Mouse (Mus musculus) erythroblast, adult 5-6 weeks (primary cell): ENCODE data around the gene 1700012B07Rik. TPM values are rescaled to one million over a fixed set of nuclear protein-coding genes. Genes with fewer than 3 reads are reported as not detected.

Experiments used
- ATAC-seq: replicated peaks from 2 replicates; pipeline ENCODE4 v1.8.0; 2016; ENCODE audit warnings: moderate number of reproducible peaks, mild to moderate bottlenecking, moderate TSS enrichment, inconsistent platforms; ENCODE audit not compliant: poor library complexity, low FRiP score, severe bottlenecking
- total RNA-seq, 2 experiments: library from RNA; stranded (forward) in 1 of 2; stranded (reverse) in 1 of 2; fragments of 150-400 nt in 1 of 2; fragments of 200-764, 138-1000 nt in 1 of 2; gene quantifications; 2 replicates each; pipeline versions ENCODE4 v1.2.3 to v1.2.4; 2015 to 2017; ENCODE audit warnings: low replicate concordance in 2 of 2

Gene 1700012B07Rik
- total RNA-seq, 2 experiments from 2014 or later: not detected

DNA sequence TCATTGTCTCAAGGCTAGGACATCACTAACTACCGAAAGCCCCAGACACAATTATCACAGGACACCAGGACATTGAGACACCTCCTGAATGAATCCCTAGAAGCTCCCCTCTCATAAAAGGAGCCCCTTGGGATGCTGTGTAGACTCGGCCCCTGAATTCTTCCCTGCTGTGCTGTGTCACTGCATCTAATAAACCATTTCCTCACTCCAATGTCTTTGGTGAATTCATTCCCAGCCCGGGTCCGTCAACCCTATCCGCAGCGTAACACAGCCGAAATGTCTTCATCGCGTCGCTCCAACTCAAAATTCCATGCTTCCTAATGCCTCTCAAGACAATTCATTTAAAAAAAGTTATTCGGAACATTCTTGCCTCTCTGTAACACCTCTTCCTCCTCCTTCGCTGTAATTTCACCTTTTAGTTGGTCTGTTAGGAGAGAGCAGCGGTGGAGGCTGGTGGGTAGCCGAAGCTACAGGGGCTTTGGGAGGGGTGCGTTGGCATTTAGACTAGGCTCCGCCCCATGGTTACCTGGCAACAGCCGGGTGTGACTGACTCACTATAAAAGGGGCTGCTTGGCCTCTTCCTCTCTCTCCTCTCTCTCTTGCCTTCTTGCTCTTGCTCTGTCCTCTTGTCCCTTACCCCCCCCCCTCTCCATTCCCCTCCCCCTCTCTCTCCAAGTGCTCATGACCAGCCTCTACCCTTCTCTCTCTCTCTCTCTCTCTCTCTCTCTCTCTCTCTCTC lies 25.6 kb upstream of the 1700012B07Rik start:
- ATAC-seq: no peak

GRCm38 (mm10) chr11:109851996-109852395 lies 24.1 kb upstream of the 1700012B07Rik start:
- no peak for ATAC-seq

DNA sequence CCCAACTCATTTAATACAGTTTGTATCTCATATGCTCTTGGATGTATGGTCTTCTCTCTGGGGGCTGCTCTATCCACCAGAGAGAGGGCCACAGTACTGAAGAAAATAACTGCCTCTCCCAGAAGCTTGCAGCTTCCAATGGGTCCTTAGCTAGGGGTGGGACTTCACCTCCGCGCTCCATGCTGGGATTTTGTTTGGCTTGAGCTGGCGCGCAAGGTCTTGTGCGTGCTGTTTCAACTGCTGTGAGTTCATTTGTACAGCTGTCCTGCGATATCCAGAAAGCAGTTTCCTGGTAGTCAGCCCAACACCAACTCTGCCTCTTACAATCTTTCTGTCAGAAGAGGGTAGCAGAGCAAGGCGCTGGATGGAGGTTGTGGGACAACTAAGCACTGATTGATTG lies 18.5 kb upstream of the 1700012B07Rik start:
- no peak for ATAC-seq

DNA sequence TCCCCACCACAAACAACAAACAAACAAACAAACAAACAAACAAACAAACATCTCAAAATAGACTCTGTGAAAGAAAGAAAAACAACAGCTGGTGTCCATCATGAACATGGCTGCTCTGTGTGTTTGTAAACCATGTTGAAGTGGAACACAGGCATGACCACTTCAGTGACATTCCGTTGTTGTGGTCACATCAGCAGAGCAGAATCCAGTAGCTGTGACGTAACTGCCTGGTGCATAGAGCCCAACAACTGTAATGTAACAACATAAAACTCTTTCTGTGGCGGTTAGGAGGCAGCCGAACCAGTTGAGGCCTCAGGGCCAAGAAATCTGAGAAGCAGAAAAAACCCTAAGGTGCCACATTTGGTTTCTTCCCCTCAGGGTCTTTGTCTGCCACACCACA lies 17.8 kb upstream of the 1700012B07Rik start:
- ATAC-seq: no peak

DNA sequence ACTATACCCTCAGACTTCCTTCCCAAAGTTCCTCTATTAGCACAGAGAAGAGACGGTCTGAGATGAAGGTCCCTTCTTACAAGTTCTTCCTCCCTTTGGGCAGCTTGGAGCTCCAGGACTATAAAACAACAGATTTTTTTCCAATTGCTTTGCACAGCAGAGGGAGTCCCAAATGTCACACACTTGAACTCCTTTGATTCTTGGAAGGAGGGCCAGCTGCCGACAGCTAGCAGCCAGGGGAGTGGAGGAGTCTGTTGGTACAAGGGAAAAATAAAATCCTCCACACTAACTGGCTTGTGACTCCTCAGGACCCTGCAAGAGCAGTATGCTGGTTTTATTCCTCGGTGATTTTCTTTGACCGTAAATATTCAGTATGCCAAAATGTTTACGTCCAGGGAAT lies 16.6 kb upstream of the 1700012B07Rik start:
- ATAC-seq: no peak

GRCm38 (mm10) chr11:109830368-109830767 lies 2.5 kb upstream of the 1700012B07Rik start:
- no peak for ATAC-seq

DNA sequence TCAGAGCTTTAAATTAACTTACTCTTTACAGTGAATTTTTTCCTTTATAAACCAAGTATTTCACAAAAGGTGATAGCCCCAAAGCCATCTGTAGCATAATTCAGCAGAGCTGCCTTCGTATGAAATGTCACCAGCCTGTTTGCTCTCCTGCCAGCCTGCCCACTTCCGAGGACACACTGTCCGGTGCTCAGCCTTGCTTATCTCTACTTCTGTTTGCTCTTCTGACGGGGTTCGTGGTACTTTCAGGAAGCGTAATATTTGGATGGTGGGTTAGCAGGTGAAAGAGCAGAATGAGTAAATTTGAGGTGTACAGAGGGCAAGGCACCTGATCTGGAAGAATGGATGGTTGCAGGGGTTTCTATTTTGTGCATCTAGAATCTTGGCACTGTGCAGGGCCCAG lies 5.6 kb downstream of the 1700012B07Rik start:
- ATAC-seq: no peak

GRCm38 (mm10) chr11:109817405-109817804 lies 10.4 kb downstream of the 1700012B07Rik start:
- no peak for ATAC-seq

- ATAC-seq: no peak
Measured at GRCm38 (mm10) chr11:109816911-109817310, 10.9 kb downstream of the 1700012B07Rik start.

- ATAC-seq: no peak
Measured at GRCm38 (mm10) chr11:109811721-109812120, 16.1 kb downstream of the 1700012B07Rik start.

DNA sequence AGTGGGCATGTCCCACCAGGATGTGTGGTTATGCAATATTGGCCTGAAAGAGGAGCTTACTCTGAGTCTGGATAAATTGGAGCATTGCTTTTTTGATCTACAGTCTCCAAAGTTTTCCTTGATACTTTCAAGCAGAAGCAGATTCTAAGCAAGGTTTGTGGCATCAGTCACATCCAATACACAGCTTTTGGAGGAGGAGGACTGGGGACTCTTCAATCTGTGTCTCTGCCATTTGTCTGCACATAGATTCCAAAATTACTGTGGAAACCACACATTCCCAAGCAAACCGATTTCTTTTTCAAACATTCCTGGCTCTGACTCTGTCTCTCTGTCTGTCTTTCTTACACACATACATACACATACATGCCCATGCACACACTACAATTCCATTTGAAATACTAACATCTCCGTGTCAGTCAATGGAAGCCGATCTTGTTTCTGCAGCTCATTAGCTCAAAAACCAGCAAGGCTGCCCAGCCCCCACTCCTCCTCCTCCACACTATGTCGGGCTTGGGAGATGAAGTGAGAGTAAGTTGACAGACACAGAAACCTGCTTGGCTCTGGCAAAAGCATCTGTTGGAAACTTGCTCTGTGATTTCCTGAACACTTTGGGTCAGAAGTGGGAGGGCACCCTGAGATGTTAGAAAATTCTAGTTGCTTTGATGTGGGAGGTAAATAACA lies 18.5 kb downstream of the 1700012B07Rik start:
- ATAC-seq: no peak

- ATAC-seq: no peak
Measured at GRCm38 (mm10) chr11:109801515-109801914, 26.3 kb downstream of the 1700012B07Rik start.

DNA sequence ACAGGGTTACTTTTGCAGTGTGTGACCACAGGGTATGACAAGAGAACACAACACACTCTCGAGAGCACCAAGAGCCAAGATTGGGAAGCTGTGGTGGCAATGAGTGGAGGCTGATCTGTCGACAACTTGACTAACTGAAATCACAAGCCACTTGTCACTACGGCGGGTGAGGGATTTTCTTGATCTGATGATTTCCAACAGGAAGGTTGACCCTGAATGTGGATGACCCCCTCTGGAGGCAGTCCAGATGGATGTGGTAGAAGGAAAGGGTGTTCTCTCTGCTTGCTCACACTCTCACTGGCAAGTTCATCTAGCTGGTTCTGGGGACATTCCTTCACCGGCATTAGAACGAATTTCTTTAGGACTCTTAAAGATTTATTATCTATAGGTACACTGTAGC lies 30.3 kb downstream of the 1700012B07Rik start:
- ATAC-seq: no peak

DNA sequence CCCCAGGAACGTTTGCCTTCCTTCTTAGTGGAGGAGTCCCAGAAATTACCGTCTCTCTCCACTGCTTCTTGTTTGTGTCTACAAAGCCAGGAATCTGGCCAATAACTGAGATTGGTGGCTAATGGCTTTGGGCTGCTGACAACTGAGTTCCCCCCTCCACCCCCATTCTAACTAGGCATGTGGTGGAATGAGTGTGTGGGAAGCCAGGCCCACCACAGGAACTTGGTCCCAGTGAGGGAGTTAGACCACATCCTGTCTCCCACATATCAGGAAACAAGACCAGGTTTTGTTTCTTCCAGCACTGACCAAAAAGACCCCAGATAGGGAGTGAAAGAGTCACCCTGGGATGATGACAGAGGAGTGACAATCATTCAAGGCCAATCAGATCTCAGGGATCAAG lies 32.3 kb downstream of the 1700012B07Rik start:
- no peak for ATAC-seq

DNA sequence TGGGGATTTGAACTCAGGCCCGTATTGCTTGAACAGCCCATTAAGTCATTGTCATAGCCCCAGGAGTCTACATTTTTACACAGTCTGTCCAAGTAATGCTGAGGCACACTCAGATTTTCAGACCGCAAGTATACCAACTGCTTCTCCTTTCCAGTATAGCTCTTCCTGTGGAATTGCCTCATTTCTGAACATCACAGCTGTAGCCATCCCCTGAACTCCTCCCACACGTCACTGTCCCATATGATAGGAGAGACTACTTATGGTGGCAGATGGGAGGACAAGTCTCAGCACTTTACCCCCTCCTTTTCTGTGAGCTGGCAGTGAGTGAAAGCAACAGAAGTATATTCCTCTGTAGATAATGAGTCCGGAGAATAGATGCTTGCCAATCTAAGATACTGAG lies 34.3 kb downstream of the 1700012B07Rik start:
- ATAC-seq: no peak

GRCm38 (mm10) chr11:109792401-109792997 lies 35.3 kb downstream of the 1700012B07Rik start:
- ATAC-seq: no peak

DNA sequence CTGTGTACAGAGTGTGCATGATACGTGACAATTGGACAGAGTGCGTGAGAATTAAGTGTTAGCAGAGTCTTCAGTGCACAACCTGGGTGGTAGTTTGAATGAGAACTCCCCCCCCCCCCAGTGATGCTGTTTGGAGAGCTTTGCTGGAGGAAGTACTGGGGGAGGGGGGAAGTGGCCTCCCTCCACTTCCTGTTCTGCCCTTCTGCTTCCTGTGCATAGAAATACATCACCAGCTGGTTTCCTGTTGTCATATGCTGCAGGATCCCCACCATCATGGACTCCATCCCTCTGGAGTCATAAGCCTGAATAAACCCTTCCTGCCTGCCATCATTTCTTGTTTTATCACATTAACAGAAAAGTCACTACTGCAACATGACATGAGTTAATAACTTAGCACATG lies 35.9 kb downstream of the 1700012B07Rik start:
- no peak for ATAC-seq

GRCm38 (mm10) chr11:109790221-109790620 lies 37.6 kb downstream of the 1700012B07Rik start:
- ATAC-seq: no peak

- no peak for ATAC-seq
Measured at GRCm38 (mm10) chr11:109785392-109785791, 42.5 kb downstream of the 1700012B07Rik start.

DNA sequence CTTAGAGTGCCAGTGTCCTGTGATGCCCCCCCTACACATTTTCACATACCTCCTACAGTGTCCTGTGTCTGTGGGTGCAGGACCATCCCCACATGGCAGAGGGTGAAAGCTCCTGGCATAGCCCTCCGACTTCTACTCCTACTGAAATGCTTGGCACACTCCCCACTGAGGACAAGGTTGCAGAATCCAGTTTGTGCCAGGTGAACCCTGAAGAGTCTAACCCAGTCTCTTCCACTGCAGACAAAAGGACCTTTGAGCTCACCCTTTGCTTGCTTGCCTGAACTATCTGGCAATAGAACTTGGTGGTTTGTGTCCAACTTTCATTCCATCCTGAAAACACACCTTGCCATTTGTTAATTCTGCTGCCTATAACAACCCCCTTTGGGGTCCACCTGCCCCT lies 56.5 kb downstream of the 1700012B07Rik start:
- ATAC-seq: no peak

DNA sequence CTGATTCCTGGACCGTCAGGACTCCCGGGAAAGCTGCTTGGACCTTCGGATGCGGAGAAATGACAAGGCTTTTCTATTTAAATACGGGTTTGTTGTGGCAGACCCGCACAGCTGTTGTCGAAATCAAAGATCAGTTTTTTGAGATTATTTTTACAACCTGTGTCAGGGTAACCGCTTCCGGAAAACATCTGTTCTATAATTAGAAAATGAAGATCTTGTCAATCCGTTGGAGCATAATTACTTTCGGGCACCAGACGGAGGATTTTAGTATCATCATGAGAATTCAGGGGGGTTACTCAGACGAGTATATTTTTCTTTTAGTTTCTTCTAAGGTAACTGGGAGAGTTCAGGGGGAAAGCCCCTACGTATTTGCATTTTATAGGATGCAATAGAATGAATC lies 57.7 kb downstream of the 1700012B07Rik start:
- no peak for ATAC-seq
